Mouse (Mus musculus) cerebellum, adult 2 months (tissue): ENCODE data around the gene Tax1bp3. TPM values are rescaled to one million over a fixed set of nuclear protein-coding genes. Genes with fewer than 3 reads are reported as not detected.

Experiments
- DNase-seq, 2 experiments: peaks; one replicate each; pipeline ENCODE4 v3.0.0; 2021
- H3K27ac ChIP-seq: fragments of 200-500 bp; 2 replicates; pipeline ENCODE4 v1.5.1; 2012; ENCODE audit warnings: low read length, control low read depth, inconsistent platforms; ENCODE audit not compliant: insufficient read depth
- H3K27me3 ChIP-seq: fragments of 200-500 bp; 2 replicates; pipeline ENCODE4 v1.6.1; 2012; ENCODE audit warnings: inconsistent platforms, mild to moderate bottlenecking, low read length, moderate library complexity; ENCODE audit not compliant: control insufficient read depth, insufficient read depth
- H3K4me1 ChIP-seq: fragments of 200-500 bp; 2 replicates; pipeline ENCODE4 v1.6.1; 2011; ENCODE audit warnings: low read length; ENCODE audit not compliant: control insufficient read depth, insufficient read depth
- H3K4me3 ChIP-seq: fragments of 200-500 bp; replicated peaks from 2 replicates; pipeline ENCODE3; 2011; ENCODE audit warnings: mild to moderate bottlenecking, low read depth, low read length, control low read depth; ENCODE audit not compliant: insufficient read depth
- CTCF ChIP-seq: fragments of 200-500 bp; IDR thresholded peaks from 2 replicates; pipeline ENCODE4 v1.5.1; 2011; ENCODE audit warnings: low read depth, mild to moderate bottlenecking, control low read depth, low read length, moderate library complexity, borderline replicate concordance; ENCODE audit not compliant: insufficient read depth
- POLR2A ChIP-seq: fragments of 200-500 bp; IDR thresholded peaks from 2 replicates; pipeline ENCODE4 v1.6.1; 2011; ENCODE audit warnings: low read length, control low read depth, borderline replicate concordance; ENCODE audit not compliant: insufficient read depth
- WGBS: fragments of 180-500 bp; shearing (Covaris S2); methylation state at CpG from one replicate; pipeline ENCODE4 v1.1.7; 2018; 5-methylcytosine and 5-hydroxymethylcytosine counted together
- polyA plus RNA-seq: library from polyadenylated mRNA; depleted of rRNA; stranded (reverse); fragments of >200 nt; gene quantifications from 2 replicates; pipeline ENCODE4 v1.2.3, GENCODE M21; 2012

Tax1bp3 gene
- polyA plus RNA-seq, 1 experiment, result 16.5 TPM

- Histone ChIP-seq H3K4me3 (peak within 1 kb of the TSS; percentile 70), H3K4me1 (peaks cover 7% of the 10 kb centered on the region), H3K27me3 (no peaks in the 10 kb centered on the region), H3K27ac (peak within 1 kb of the TSS; percentile 53)
- TF ChIP-seq CTCF, result no peak
- TF ChIP-seq POLR2A, result peak; percentile 93
- peak in 1 of 2 experiments; percentile 92 for DNase-seq
- WGBS, result under 1% methylated on average over 22 of the region's 22 CpGs
Measured at GRCm38 (mm10) chr11:73198603-73199229, 21.8 kb downstream of the Tax1bp3 start, which contains the start of gene Ctns. Gene Ctns, minus strand, starts transcription at chr11:73199042.

- peak; percentile 97 for DNase-seq
- under 1% methylated on average over 32 of the region's 32 CpGs for WGBS
- peak within 1 kb of the TSS; percentile 70 for H3K4me3 ChIP-seq
- no peak for TF ChIP-seq CTCF
- TF ChIP-seq POLR2A, result peak; percentile 87
- peaks cover 4% of the 10 kb centered on the region; the same call in 1 of the 2 replicates for H3K4me1 ChIP-seq
- peak within 1 kb of the TSS; percentile 53 for H3K27ac ChIP-seq
- H3K27me3 ChIP-seq, result no peaks in the 10 kb centered on the region
Measured at GRCm38 (mm10) chr11:73199230-73199712, 22.4 kb downstream of the Tax1bp3 start, which contains the start of gene Shpk. Gene Shpk, plus strand, starts transcription at chr11:73199460.

- DNase-seq, result no peak
- WGBS, result 4% methylated on average over 12 of the region's 12 CpGs
- TF ChIP-seq CTCF (no peak), POLR2A (no peak)
- peaks cover 4% of the 10 kb centered on the region; the same call in 1 of the 2 replicates for H3K4me1 ChIP-seq
- no peak overlapping the region for H3K27ac ChIP-seq
- peak overlapping the region; percentile 70 for H3K4me3 ChIP-seq
- H3K27me3 ChIP-seq, result no peaks in the 10 kb centered on the region
Measured at GRCm38 (mm10) chr11:73199879-73200278, 23.0 kb downstream of the Tax1bp3 start.

DNA sequence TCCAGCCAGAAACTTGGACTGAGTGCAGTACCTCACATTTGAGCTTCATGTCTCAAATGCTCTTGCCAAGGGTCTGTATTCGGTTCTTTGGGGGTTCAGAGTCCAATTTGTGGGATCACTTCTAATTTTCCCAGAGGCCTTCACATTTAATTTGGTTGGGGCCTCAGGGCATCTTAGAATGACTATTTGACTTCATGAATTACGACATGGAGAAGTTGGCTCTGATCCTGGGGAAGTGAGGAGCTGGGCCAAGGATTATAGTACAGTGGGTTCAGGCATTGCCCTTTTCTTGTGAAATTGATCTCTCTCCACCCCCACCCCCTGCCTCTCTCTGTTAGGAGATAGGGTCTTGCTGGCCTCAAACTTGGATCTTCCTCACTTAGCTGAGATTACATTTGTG, 24.1 kb downstream of the Tax1bp3 start:
- 63% methylated on average over 2 of the region's 2 CpGs for WGBS

DNA sequence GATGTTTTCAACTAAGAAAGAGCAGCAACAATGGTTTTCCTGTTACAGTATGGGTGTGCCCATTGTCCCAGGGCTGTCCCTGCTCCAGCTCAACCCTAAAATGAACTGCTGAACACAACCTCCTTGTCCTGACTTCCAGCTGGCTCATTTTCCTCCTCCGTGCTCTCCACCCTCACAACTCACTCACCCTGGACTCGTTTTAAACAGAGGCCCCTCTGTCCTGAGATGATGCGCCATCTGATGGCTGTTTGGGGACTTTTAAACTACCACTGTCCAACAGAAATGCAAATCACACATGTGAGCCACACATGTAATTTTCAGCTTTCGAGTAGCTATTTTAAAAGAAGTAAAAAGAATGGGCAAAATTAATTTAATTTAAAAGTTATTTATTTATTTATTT, 24.7 kb downstream of the Tax1bp3 start:
- Histone ChIP-seq H3K4me1 (peaks cover 4% of the 10 kb centered on the region; the same call in 1 of the 2 replicates), H3K4me3 (no peak overlapping the region), H3K27ac (no peak overlapping the region), H3K27me3 (no peaks in the 10 kb centered on the region)
- 44% methylated on average over 4 of the region's 4 CpGs for WGBS
- TF ChIP-seq POLR2A (no peak), CTCF (no peak; the same call in 1 of the 2 replicates)
- no peak for DNase-seq

More for the DNA sequence above, 24.1 kb downstream of the Tax1bp3 start:
- H3K4me1 ChIP-seq, result peaks cover 4% of the 10 kb centered on the region; the same call in 1 of the 2 replicates
- H3K27ac ChIP-seq, result no peak overlapping the region
- no peaks in the 10 kb centered on the region for H3K27me3 ChIP-seq
- DNase-seq, result no peak
- H3K4me3 ChIP-seq, result no peak overlapping the region
- TF ChIP-seq CTCF (no peak), POLR2A (no peak)

DNA sequence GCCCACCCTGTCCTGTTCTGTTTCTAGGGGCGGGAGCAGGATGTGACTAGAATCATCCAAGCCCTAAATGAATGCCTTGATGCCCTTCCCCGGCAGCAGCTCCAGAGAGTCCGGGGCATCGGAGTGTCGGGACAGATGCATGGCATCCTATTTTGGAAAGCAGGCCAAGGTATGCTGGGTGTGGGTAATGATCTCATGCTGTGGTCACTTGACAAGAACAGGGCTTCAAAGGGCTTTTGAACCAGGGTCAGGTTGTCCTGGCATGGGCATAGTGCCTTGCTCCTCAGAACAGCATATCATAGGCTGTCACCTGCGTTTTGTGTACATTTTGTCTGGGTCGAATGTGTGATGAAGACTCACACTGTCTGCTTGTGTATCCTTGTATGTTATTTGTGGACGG, 27.0 kb downstream of the Tax1bp3 start:
- WGBS, result 54% methylated on average over 8 of the region's 8 CpGs
- Histone ChIP-seq H3K4me1 (no peaks in the 10 kb centered on the region), H3K27me3 (no peaks in the 10 kb centered on the region), H3K4me3 (no peak overlapping the region), H3K27ac (no peak overlapping the region)
- TF ChIP-seq POLR2A (no peak), CTCF (no peak)
- DNase-seq, result no peak

DNA sequence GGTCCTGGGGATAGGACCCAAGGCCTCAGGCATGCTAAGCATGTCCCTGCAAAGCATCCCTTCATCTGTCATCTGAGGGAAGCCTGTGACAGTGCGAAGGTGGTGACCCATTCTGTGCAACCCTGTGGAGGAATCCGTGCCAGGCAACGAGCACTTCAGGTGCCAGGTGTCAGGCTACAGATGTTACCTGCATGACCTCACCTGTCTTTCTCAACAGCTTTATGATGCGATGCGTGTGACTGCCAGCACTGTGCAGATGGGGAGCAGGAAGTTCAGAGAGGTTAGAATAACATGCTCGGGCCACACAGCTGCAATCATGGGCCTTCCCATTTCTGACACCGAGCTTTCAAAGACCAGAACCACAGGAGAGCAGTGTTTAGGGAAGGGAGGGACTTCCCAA, 28.3 kb downstream of the Tax1bp3 start:
- Histone ChIP-seq H3K27ac (no peak overlapping the region), H3K27me3 (no peaks in the 10 kb centered on the region), H3K4me1 (no peaks in the 10 kb centered on the region), H3K4me3 (no peak overlapping the region)
- no peak for DNase-seq
- TF ChIP-seq CTCF (no peak), POLR2A (no peak)
- 84% methylated on average over 7 of the region's 7 CpGs for WGBS

- WGBS, result 78% methylated on average over 2 of the region's 2 CpGs
- Histone ChIP-seq H3K27ac (no peak overlapping the region), H3K4me3 (no peak overlapping the region), H3K27me3 (no peaks in the 10 kb centered on the region), H3K4me1 (no peaks in the 10 kb centered on the region)
- DNase-seq, result no peak
- TF ChIP-seq POLR2A (no peak), CTCF (no peak; the same call in 1 of the 2 replicates)
Measured at GRCm38 (mm10) chr11:73207621-73208020, 30.7 kb downstream of the Tax1bp3 start.
